Mouse (Mus musculus) heart, postnatal 36 days (tissue): ENCODE measurements around the gene Psma6. TPM values are rescaled to one million over a fixed set of nuclear protein-coding genes. Genes with fewer than 3 reads are reported as not detected.
"Not testable (repeated sequence)": the region's sequence is repeated elsewhere in the genome, so short reads cannot be mapped to it uniquely, and the experiment has no call there.

Experiments used
- DNase-seq, 2 experiments: peaks; one replicate each; pipeline ENCODE4 v3.0.0; 2021 to 2022
- intact Hi-C: fragments of 180-260 bp; cut with DNase I; formaldehyde crosslinking; loops from one replicate; pipeline ENCODE4 v1.15.1; 2025
- total RNA-seq, 2 experiments: library from RNA; stranded (reverse); gene quantifications; 2 replicates each; pipeline ENCODE4 v1.2.3; 2021

Psma6 gene
- total RNA-seq, 2 experiments from 2014 or later: 162 to 167 TPM

DNA sequence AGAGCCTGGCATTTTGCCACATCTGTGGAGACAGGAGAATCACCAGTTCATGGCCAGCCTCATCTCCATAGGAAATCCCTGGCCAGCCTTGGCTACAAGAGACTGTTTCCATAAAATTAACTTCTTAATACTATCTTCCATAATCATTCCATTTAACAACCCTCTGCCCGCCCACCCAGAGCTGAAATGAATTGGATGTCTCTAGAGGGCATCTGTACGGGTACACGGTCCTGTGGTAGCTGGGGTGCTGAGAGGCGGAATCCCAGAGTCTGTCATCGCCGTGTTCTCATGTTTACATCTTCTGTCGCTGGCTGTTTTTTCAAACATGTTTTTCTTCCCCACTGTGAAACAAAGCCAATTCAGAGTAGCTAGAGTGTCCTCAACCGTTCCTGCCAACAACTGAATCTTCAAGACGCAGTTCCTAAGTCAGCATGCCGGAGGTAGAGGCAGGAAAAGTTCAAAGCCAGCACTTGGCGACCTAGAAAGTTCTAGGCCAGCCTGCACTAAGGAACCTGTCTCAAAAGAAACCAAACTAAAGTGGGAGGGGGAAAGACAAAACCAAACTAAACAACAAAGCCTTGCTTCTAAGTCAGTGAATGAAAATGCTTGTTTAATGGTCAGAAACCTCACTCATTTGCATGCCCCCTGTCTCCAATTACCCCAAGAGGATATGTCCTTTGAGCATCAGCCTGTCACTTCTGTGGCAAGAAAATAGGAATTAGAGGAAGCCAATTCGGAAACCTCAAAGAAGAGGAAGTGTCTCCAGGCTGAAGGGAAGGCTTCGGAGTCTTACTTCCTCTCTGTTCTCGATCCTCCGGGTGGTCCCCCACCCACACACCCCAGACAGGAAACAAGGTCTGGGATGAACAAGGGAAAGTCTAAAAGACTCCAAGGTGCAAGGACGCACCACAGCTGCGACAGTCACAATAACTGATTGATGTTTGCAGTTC, 5.4 kb downstream of the Psma6 start:
- intact Hi-C loops: no loop called here
- DNase-seq: peak; percentile 33 to 41

DNA sequence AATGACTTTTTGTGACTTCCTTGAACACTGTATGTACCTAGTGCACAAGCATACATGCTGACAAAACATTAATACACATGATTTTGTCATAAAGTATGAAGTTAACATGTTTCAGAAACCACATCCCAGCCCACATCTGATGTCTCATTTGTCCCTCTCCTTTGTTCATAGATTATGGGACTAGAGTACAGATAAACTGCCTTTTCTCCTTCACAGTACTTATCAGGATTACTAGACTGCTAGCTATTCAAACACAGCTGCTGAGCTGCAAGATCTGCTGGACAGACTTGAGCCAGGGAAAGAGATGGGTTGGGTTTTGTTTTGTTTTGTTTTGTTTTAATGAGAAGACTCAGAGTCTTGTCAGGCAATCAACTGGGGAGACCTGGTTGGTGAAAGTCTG, 8.1 kb downstream of the Psma6 start:
- DNase-seq: no peak
- intact Hi-C loops: no loop called here

DNA sequence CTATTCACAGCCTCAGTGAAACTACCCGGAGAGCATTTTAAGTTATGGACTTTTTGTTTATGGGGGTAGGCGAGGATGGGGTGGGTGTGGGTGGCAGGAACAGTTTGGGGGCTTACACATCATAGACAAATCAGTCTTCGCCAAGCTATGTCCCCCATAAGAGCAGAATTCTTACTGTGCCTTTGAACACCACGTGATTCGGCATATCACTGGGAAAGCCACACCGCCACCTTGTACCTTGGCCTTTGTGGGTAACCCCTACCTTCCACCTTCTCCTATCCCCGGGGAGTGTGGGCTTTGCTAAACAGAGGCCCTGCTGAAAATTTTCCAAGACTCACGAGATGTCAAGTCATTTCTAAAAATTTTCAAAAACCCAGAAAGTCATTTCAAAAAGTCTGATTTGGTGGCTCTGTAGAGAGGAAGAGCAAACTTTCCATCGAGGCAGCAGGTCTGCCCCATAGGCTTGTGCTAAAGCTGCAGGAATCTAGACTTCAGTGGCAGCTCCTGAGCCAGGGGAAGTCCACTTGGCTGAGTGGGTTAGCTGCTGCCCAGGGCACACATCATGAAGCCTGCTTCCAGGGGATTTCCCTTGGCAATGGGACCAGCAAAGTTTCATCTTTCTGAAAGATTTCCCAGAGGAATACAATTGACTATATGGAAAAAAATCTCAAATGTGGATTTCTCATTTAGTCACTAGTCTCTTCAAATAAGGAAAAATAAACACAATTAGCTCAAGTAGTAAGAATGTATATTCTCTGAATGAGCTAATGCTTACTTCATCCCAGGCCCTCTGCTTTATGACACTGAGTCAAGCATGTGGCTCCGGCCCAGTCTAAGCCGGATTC, 8.9 kb downstream of the Psma6 start:
- intact Hi-C loops: no loop called here
- DNase-seq: no peak

DNA sequence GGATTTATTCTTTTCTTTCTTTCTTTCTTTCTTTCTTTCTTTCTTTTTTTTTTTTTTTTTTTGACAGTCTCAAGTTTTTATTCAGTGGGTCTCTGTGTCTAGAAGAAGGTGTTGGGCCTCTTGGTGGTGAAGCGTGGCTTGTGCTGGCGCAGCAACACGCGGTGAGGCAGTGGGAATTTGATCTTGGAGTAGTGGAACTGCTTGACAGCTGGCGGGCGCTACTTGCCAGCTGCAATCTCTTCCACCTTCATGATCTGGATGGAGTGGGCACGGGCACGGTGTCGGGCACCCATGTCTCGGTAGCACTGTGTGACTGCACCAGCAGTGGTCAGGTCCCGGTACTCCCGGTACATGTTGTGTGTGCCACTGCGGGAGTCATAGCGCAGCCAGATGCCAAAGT, 11.6 kb downstream of the Psma6 start:
- intact Hi-C loops: loop anchor here (5.0 kb wide), 1 partner anchor 38 kb away; no protein-coding TSS in a partner anchor
- DNase-seq: not testable (repeated sequence)

DNA sequence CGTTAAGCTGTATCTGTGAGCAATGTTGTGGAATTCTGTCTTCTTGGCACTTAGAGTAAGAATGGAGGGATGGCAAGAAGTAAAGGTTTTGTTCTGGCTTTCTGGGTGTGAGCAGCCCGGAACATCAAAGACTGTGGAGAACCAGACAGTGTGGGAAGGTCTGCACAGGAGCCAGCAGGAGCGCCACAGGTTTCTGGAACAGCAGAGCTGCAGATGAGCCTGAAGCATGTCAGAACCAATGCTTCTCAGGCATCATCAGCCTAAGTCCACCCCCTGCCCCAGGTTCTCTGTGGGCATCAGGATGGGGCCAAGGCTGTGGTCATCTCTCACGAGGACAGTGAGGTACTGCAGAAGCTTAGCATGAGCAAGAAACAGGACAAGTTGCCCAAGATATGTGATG, 12.5 kb downstream of the Psma6 start:
- no peak for DNase-seq
- intact Hi-C loops: loop anchor here (2.0 to 5.0 kb wide), 3 partner anchors 20 to 50 kb away; no protein-coding TSS in a partner anchor

DNA sequence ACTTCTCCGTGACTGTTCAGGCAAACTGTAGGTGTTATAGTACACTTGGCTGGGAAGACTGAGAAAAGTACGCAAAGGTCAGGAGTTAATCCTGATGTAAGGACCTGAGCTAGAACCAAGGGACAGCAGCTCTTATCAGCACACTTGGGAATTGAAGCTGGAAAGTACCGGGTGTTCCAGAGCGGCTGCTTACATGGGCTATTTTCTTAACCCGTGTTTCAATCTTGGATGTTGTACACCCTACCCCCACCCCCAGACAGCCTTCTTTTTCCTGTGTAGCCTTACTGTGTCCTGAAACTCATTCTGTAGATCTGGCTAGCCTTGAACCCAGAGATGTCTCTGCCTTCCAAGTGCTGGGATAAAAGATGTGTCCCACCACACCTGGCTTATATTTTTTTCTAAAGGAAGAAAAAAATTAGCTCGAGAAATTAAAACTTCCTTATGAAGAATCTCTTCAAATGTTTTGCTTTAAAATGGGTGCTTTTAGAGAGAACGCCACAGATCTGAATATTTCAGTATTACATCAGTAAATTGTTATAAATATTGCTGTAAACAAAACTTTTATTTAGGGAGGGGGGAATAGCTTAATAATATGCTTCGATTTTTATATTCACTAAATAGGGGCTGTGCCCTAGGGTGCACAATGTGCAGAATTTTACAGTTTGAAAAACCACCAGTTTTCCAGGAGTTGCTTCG, 13.7 kb downstream of the Psma6 start:
- DNase-seq: peak; percentile 36 to 40

DNA sequence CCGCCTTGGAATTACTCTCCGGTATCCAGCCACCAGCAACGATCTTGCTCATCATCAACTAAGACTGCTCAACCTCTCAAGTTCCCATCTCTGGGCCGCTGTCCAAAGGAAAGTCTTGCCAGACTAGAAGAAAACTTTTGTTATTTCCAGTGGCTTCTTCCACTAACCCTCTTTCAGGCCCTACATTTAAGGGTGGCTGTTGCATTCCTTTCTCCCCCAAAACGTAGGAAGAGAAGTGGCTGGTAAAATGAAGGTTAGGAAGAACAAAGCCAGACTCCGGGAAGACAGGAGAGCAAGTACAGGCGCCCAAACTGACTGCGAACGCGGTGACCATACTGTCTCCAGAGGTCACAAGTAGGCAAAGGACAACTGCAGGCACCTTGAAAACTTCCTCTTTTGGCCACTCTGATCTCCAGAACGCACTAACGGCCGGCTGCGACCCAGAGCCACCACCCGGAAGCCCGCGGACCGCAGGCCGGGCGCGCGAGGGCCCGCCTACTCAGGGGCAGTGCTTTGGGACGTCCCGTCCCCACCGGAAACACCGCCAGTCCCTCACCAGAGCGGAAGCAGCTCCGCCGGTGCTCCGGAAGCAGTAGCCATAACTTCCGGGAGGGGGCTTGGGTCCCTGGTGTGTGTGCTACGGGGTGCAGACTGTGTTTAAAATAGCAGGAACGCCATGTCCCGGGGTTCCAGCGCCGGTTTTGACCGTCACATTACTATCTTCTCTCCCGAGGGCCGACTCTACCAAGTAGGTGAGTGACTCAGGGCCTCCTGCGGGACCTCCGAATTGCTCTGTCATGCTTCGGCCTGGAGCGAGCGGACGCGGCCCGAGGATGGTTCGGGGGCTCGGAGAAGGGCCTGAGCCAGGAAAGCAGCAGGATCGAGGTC, 14.5 kb downstream of the Psma6 start:
- intact Hi-C loops: loop anchor here (2.0 to 5.0 kb wide), 3 partner anchors 41 to 96 kb away; no protein-coding TSS in a partner anchor
- DNase-seq: peak; percentile 90

More for the DNA sequence above, 13.7 kb downstream of the Psma6 start:
- intact Hi-C loops: loop anchor here (2.0 to 5.0 kb wide), 5 partner anchors 21 to 97 kb away; no protein-coding TSS in a partner anchor

DNA sequence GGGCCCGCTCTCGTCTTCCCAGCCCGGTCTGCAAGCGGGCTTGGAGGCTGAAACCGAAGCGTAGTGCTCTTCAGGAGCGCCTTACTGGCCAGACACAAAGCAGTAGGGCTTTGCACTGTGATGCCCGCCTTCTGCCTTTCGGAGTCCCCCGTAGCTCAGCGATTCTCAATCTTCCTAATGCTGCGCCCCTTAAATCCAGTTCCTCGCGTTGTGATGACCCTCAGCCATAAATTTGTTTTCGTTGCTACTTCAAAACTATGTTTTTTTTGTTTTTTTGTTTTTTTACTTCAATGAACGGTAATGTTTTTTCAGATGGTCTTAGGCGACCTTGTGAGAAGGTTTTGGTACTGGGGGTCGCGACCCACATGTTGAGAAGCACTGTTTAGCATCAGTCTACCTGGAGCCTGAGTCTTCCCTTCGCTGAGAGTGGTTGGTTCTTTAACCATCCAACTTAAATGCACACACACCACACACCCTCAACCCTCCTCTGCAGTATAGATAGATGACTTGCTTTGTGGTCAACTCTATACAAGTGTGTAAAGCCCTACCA, 15.2 kb downstream of the Psma6 start:
- no peak for DNase-seq
- intact Hi-C loops: loop anchor here (2.0 to 5.0 kb wide), 3 partner anchors 42 to 96 kb away; no protein-coding TSS in a partner anchor

DNA sequence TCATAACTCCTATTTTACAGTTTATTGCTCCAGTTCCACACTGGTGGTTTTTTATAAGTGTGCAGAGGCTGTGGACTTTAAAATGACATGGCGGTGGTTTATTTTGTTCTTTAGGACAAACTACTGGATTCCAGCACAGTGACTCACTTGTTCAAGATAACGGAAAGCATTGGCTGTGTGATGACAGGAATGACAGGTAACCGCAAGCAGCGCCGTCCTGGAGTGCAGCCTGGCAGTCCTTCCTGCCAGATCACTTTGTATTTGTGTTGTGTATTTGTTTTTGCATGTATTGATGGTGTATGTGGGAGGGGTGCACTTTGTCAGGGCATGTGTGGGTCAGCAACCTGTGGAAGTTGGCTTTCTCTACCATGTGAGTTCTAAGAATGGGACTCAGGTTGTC, 23.9 kb downstream of the Psma6 start:
- intact Hi-C loops: no loop called here
- no peak for DNase-seq

DNA sequence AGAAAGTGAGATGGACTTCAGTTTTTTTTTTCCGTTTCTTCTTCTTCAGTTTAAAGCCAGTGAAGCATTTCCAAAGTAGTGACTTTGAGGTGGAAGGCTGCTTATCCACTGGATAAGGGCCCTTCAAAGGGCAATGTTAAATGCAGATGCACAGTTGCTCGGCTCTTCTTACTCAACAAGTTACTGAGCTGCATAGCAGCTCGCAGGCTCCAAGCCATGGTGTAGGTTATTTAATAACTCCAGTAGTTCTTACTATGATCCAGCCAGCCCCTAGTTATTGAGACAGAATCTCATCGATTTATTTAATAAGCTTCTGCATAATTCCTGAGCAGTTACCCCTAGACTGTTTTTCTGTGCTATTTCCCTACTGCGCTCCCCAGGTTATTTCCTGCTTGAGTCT, 31.2 kb downstream of the Psma6 start:
- intact Hi-C loops: no loop called here
- no peak for DNase-seq

DNA sequence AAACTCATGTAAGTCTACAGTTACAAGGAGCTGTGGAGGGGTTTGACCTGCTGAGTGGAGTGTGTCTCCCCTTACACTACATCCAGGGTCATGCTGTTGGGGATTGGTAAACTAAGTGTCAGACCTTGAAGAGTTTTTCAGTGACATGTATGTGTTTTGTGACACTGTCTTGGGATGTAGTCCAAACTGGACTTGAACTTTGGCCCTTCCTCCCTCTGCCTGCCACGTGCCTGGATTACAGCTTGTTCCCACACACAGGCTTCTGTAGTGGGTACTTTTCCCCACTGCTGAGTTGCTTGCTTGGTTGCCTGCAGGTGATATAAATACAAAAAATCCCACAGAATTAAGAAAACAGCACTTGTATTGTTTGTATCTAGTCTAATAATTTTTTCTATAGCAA, 31.7 kb downstream of the Psma6 start:
- DNase-seq: no peak
- intact Hi-C loops: no loop called here

DNA sequence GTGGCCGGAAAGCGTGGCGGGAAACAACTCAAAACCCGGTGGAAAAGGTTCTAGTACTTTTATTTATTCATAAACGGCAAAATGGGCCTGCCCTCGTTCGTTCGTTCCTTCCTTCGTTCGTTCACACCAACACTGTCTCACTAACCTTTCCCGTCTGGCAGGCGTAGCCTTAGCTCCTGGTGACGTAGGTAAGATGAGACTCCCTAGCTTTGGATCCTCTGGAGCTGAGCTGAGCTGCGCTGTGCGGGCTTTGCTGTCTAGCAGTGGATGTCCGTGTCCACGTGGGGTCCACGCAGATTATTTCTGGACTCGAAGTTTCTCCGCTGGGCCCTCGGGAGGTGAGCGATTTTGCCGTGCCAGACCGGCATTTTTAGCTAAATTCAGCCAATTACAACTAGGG, 36.2 kb downstream of the Psma6 start:
- no peak for DNase-seq
- intact Hi-C loops: no loop called here

DNA sequence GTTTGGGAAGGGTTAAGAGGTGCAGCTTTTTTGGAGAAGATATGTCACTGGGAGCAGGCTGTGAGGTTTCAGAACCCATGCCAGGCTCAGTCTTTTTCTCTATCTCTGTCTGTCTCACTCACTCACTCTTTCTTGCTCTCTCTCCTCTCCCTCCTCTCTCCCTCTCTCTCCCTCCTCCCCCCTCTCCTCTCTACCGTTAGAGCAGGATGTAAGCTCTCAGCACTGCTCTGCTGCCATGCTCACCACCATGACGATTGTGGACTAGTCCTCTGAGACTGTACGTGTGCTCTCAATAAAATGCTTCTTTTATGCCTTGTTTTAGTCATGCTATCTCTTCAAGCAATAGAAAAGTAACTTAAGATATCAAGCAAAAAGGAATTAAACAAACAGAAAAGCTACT, 38.0 kb downstream of the Psma6 start:
- no peak for DNase-seq
- intact Hi-C loops: no loop called here

DNA sequence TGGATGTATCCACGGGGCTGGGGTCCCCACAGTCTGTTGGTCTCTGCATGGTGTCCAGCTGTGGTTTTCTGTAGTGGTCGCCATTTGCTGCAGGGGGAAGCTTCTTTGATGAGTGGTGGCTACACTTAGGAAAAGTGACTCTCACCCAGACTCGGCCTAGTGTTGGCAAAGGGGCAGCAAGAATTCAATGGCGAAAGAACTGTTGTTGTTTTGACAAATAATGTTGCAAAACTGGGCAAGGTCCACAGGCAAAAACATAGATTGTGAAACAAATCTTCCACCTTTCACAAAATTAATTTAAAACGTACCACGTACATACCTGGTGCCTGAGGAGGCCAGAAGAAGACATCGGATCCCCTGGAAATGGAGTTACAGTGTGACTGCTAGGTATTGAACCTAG, 42.3 kb downstream of the Psma6 start:
- intact Hi-C loops: no loop called here
- no peak for DNase-seq

DNA sequence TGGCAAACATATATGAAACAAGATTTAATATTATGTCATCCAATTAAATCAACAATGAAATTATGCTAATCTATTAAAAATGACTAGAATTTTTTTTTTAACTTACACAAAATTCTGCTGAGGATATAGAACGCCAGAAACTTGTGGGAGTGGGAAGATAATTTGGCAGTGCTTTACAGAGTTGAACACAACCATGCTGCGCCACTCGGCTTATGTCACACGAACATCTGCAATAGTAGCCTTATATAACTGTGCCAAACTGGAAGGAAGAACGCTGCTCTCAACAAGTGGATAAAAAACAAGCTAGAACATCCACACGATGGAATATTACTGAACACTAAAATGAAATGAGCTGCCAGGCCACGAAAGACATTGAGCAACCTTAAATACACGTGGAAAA, 45.2 kb downstream of the Psma6 start:
- intact Hi-C loops: no loop called here
- DNase-seq: no peak

DNA sequence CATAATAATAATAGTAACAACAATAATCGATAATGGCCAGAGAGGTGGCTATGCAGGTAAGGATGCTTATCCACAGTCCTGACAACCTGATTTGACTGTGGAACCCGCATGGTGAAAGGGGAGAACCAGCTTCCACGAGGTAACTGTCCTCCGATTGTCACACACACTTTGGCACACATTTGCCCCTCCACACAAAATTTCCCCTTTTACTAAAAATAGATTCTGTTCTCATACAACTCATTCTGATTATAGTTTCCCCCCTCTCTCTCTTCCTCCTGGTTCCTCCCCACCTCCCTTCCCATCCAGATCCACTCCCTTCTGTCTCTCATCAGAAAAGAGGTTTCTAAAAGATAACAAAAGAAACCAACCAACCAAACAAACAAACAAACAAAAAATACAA, 45.9 kb downstream of the Psma6 start:
- intact Hi-C loops: no loop called here
- no peak for DNase-seq

DNA sequence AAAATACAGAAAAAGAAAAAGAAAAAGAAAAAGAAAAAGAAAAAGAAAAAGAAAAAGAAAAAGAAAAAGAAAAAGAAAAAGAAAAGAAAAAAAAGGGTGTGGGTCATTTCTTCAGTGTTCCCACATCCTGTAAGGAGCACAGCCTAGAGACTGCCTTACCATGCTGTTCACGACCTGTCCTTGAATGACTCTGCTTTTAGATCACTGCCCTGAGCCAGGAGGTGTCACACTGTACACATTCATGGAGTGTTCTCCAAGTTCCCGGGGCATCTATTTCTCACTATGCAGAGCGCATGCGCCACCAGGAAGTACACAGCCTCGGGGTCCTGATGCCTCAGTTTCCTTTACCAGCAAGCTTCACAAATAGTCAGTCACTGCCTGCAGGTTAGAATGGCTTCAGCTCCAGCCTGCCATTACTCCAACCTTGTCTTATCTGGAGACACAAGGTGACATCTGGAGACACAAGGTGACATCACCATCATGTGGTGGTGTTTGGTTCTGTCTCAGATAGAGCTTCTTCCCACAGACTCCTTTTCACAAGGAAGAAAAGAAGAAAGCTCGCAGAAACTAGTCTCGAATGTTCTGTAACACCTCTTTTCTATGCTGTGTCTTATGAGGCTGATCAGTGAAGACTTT, 48.4 kb downstream of the Psma6 start:
- intact Hi-C loops: no loop called here
- no peak for DNase-seq

DNA sequence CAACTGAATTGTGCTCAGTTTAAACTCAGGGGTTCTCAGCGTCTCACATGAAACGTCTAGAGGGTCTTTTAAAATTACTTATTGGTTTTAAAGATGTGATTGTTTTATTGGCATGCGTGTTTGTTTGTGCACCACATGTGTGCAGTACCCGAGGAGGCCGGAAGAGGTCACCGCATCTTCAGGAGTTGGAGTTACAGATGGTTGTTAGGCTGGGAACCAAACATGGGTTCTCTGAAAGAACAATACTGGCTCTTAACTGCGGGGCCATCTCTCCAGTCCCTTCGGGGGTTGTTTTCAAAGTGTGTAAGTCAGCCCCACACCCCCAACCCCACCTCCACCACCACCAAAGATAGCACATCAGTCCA, 48.9 kb downstream of the Psma6 start:
- intact Hi-C loops: no loop called here
- no peak for DNase-seq
